In the genomic region with DNA sequence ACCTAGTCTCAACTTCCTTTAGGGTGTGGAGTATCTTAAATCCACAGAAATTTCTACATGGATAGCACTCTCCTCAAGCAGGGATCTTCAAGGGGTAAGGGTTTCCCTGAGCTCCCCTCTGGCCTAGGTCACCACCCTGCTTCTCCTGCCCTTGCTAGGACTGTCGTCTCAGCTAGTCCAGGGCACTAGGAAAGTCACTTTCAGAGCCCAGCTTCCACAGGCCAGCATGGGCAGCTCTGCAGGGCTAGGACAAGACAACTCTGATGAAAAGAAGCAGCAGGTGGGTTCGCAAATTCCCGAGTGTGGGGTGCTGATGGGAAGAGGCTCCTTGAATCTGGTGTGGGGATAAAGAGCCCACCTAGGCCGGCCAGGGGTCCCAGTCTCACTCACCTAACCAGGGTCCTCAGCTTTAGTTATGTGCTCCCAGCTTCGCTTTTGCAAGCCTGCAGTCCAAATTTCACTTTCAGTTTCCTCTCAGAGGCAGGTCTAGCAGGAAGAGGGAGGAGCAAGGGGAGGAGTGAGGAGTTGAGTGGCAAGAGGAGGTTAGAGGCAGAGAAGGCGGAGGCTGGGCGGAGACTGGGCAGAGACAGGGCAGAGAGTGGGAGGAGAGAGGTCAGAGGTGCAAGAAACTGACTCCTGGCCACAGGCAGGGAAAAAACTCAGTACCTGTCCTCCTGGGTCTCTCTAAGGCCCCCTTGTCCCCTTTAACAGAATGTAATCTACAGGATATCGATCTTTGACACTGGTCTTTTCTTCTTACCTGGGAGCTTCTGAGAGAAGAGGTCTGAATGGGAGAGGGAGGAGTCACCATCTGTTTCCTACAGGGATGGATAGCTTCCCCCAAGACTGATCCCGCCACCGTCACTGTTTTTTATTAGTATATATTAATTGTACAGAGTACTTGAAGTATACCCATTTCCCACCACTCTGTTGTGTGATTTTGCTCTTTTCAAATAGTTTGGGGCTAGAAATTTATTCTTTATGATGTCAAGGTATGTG, we compare ENCODE assay signal across 8 mouse cellular contexts. TPM values are rescaled to one million over a fixed set of nuclear protein-coding genes. Genes with fewer than 3 reads are reported as not detected.
A peak's percentile ranks its signal among the peaks of the same experiment; 100 is the strongest.
DNase-seq lines count a peak whose midpoint lies in the region; ATAC-seq lines count a peak whose summit lies in the region.

A gene (minus strand): TSS at position 488 of the 999 bp plus-strand sequence.

- peak; percentile 59 for DNase-seq in ES-CJ7 (ENCODE audit: low read depth, low spot score)
- DNase-seq in heart, postnatal 10 days: peak; percentile 88 to 91
- DNase-seq in kidney, postnatal 4 days: peak; percentile 85 to 88
- peak; percentile 10 for DNase-seq in telencephalon, adult 2 months (ENCODE audit: low read depth, low spot score)

- WGBS in forebrain, embryonic 13.5 days: 26% methylated on average over 10 of the region's 10 CpGs
- WGBS in liver, embryonic 16.5 days (ENCODE audit: insufficient replicate concordance): 10% methylated on average over 10 of the region's 10 CpGs
- WGBS in neural tube, embryonic 12.5 days: 17% methylated on average over 10 of the region's 10 CpGs

- H3K36me3 ChIP-seq in forebrain, embryonic 13.5 days (ENCODE audit: poor library complexity, severe bottlenecking): no peaks in the 10 kb centered on the region
- H3K36me3 ChIP-seq in liver, embryonic 16.5 days (ENCODE audit: control insufficient read depth, insufficient read depth): peaks cover 3% of the 10 kb centered on the region
- H3K36me3 ChIP-seq in neural tube, embryonic 12.5 days: no peaks in the 10 kb centered on the region

- H3K27me3 ChIP-seq in forebrain, embryonic 13.5 days: no peaks in the 10 kb centered on the region
- no peaks in the 10 kb centered on the region for H3K27me3 ChIP-seq in liver, embryonic 16.5 days (ENCODE audit: control insufficient read depth, insufficient read depth, low read depth, low read length)
- no peaks in the 10 kb centered on the region for H3K27me3 ChIP-seq in neural tube, embryonic 12.5 days (replicated peaks)

- no peak within 1 kb of the TSS for H3K27ac ChIP-seq in forebrain, embryonic 13.5 days
- peak within 1 kb of the TSS; percentile 41; the same call in 1 of the 2 replicates for H3K27ac ChIP-seq in liver, embryonic 16.5 days (ENCODE audit: low read length)
- H3K27ac ChIP-seq in neural tube, embryonic 12.5 days: no peak within 1 kb of the TSS

- H3K4me1 ChIP-seq in forebrain, embryonic 13.5 days: no peaks in the 10 kb centered on the region
- peaks cover 10% of the 10 kb centered on the region for H3K4me1 ChIP-seq in liver, embryonic 16.5 days (ENCODE audit: control insufficient read depth, low read depth, low read length)
- H3K4me1 ChIP-seq in neural tube, embryonic 12.5 days: no peaks in the 10 kb centered on the region

- peak within 1 kb of the TSS; percentile 45 for H3K4me2 ChIP-seq in forebrain, embryonic 13.5 days
- peak within 1 kb of the TSS; percentile 80 for H3K4me2 ChIP-seq in liver, embryonic 16.5 days (ENCODE audit: low read depth, low read length)
- H3K4me2 ChIP-seq in neural tube, embryonic 12.5 days (replicated peaks): peak within 1 kb of the TSS; percentile 52

- peak; percentile 61; the same call in 1 of the 2 replicates for ATAC-seq in cerebellum, adult (ENCODE audit: insufficient number of reproducible peaks, low FRiP score, low TSS enrichment)
- peak; percentile 83 for ATAC-seq in forebrain, embryonic 13.5 days
- peak; percentile 100 for ATAC-seq in liver, embryonic 16.5 days (ENCODE audit: low read depth)
- ATAC-seq in neural tube, embryonic 12.5 days (ENCODE audit: low FRiP score, low read depth): peak; percentile 74; the same call in 1 of the 2 replicates

- peak within 1 kb of the TSS; percentile 30 for H3K4me3 ChIP-seq in forebrain, embryonic 13.5 days
- H3K4me3 ChIP-seq in liver, embryonic 16.5 days (ENCODE audit: low read depth, low read length): peak within 1 kb of the TSS; percentile 79
- H3K4me3 ChIP-seq in neural tube, embryonic 12.5 days: peak within 1 kb of the TSS; percentile 33

- H3K9ac ChIP-seq in forebrain, embryonic 13.5 days: no peak within 1 kb of the TSS; the same call in 1 of the 2 replicates
- H3K9ac ChIP-seq in liver, embryonic 16.5 days (ENCODE audit: low read depth, low read length): peak within 1 kb of the TSS; percentile 75
- no peak within 1 kb of the TSS for H3K9ac ChIP-seq in neural tube, embryonic 12.5 days

- intact Hi-C loops in heart, postnatal 10 days (cut with DNase I): no loop called here

- H3K9me3 ChIP-seq in forebrain, embryonic 13.5 days (replicated peaks): no peaks in the 10 kb centered on the region
- no peaks in the 10 kb centered on the region for H3K9me3 ChIP-seq in liver, embryonic 16.5 days (replicated peaks; ENCODE audit: control insufficient read depth, low read length)
- H3K9me3 ChIP-seq in neural tube, embryonic 12.5 days: no peaks in the 10 kb centered on the region

RNA-seq across cellular contexts. Expression of the gene that starts here (rescaled TPM):
- 0.09 TPM in 1 of 2 replicates, not detected in the other for polyA plus RNA-seq in forebrain, embryonic 13.5 days (2015; fragmentation: Nextera tagmentation; extraction: Ambion mirVana)
- 1 to 10 TPM; 5.2 to 5.7 TPM for total RNA-seq in heart, postnatal 10 days (2021)
- polyA plus RNA-seq in liver, embryonic 16.5 days (2015; fragmentation: Nextera tagmentation; extraction: Ambion mirVana): 0.25 and 0.37 TPM in 2 replicates
- 0.20 TPM in 1 of 2 replicates, not detected in the other for polyA plus RNA-seq in neural tube, embryonic 12.5 days (2016; fragmentation: Nextera tagmentation; extraction: Ambion mirVana)

Comparison
In these comparisons a context has a peak if more than half of its experiments do, and no peak if none do; other contexts are left out.
1. Peak in ATAC-seq, H3K4me3 ChIP-seq and H3K4me2 ChIP-seq in forebrain, embryonic 13.5 days; RNA of the gene not detected or under 1 TPM.
2. Peak in ATAC-seq, H3K4me3 ChIP-seq, H3K27ac ChIP-seq, H3K9ac ChIP-seq and H3K4me2 ChIP-seq in liver, embryonic 16.5 days; RNA of the gene not detected or under 1 TPM.
3. Peak in ATAC-seq, H3K4me3 ChIP-seq and H3K4me2 ChIP-seq in neural tube, embryonic 12.5 days; RNA of the gene not detected or under 1 TPM.
4. DNase-seq: peak in every context shown above with its lines; median percentile 90 in heart, postnatal 10 days; 86 in kidney, postnatal 4 days; 59 in ES-CJ7; 10 in telencephalon, adult 2 months.